Mouse (Mus musculus) limb, embryonic 15.5 days (tissue): ENCODE results near the gene Nrbf2. TPM values are rescaled to one million over a fixed set of nuclear protein-coding genes. Genes with fewer than 3 reads are reported as not detected.

Source experiments
- ATAC-seq: fragments of 200-750 bp; cut with Nextera tagmentation; 2 replicates; pipeline ENCODE4 v1.8.0; 2017; ENCODE audit warnings: low read depth, moderate TSS enrichment; ENCODE audit not compliant: insufficient number of reproducible peaks, low FRiP score, low TSS enrichment
- H3K27ac ChIP-seq: fragments of 300-500 bp; sonication (generic); 2 replicates; pipeline ENCODE4 v1.5.1; 2015; ENCODE audit warnings: moderate library complexity, mild to moderate bottlenecking, inconsistent platforms
- H3K27me3 ChIP-seq: fragments of 300-500 bp; sonication (generic); 2 replicates; pipeline ENCODE4 v1.6.1; 2015; ENCODE audit warnings: inconsistent platforms
- H3K36me3 ChIP-seq: fragments of 300-500 bp; sonication (generic); 2 replicates; pipeline ENCODE4 v1.6.1; 2015; ENCODE audit warnings: inconsistent platforms
- H3K4me1 ChIP-seq: fragments of 300-500 bp; sonication (generic); 2 replicates; pipeline ENCODE4 v1.6.1; 2015; ENCODE audit warnings: inconsistent platforms
- H3K4me2 ChIP-seq: fragments of 300-500 bp; sonication (generic); 2 replicates; pipeline ENCODE4 v1.6.1; 2015; ENCODE audit warnings: mild to moderate bottlenecking, inconsistent platforms
- H3K4me3 ChIP-seq: fragments of 300-500 bp; sonication (generic); 2 replicates; pipeline ENCODE4 v1.5.1; 2015; ENCODE audit warnings: mild to moderate bottlenecking, inconsistent platforms
- H3K9ac ChIP-seq: fragments of 300-500 bp; sonication (generic); 2 replicates; pipeline ENCODE4 v1.6.1; 2015; ENCODE audit warnings: inconsistent platforms
- H3K9me3 ChIP-seq: fragments of 300-500 bp; sonication (generic); 2 replicates; pipeline ENCODE4 v1.6.1; 2016; ENCODE audit warnings: inconsistent platforms
- WGBS: fragments of 180-500 bp; shearing (Covaris S2); methylation state at CpG from one replicate; pipeline ENCODE4 v1.1.7; 2015; 5-methylcytosine and 5-hydroxymethylcytosine counted together
- polyA plus RNA-seq: library from polyadenylated mRNA; unstranded; fragments of >200 nt; fragmentation: Nextera tagmentation; extraction: Ambion mirVana; gene quantifications from 2 replicates; pipeline ENCODE4 v1.2.1, GENCODE M21; 2015

The Nrbf2 gene
- polyA plus RNA-seq = 37.9 and 40.2 TPM in 2 replicates

DNA sequence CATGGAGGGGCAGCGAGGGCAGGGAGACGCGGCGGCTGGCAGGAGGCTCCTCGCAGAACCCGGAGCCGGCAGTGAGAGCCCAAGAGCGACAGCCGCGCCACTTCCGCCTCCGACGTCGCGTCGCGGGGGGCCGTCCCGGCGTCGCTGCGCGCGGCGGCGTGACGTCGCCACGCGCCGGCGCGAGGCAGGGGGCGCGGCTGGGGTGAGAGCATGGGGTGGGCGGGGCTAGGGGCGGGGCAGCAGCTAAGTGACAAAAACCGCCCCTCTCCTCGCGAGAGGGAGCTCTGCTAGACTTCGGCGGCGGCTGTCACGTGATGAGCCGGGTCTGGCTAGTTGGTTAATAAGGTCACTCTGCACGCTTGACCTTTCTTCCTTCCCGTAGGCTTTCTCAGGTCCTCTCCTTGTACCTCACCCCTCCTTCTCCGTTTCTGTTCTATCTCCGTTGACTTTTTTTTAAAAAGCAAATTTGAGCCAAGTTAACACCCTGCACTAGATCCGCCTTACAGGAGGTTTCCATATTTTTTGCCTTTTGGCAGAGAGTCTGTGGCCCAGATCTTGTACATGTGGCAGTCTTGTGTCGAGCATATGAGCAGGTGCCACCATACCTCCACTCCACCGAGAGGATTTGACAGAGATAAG is at the start of gene Nrbf2:
Nrbf2 (minus strand) TSS at position 130 of the 639 bp plus-strand sequence.
- H3K36me3 ChIP-seq = no peaks in the 10 kb centered on the region
- H3K27ac ChIP-seq = peak within 1 kb of the TSS; percentile 81
- ATAC-seq = peak; percentile 79
- no peaks in the 10 kb centered on the region for H3K27me3 ChIP-seq
- H3K4me1 ChIP-seq = peaks cover 22% of the 10 kb centered on the region
- H3K4me2 ChIP-seq = peak within 1 kb of the TSS; percentile 79
- H3K9me3 ChIP-seq = no peaks in the 10 kb centered on the region
- peak within 1 kb of the TSS; percentile 86 for H3K9ac ChIP-seq
- peak within 1 kb of the TSS; percentile 98 for H3K4me3 ChIP-seq
- WGBS = 2% methylated on average over 48 of the region's 52 CpGs

GRCm38 (mm10) chr10:67330580-67330979 is 45.5 kb upstream of the Nrbf2 start:
- no peak overlapping the region for H3K4me2 ChIP-seq
- no peak overlapping the region for H3K4me3 ChIP-seq
- no peaks in the 10 kb centered on the region for H3K9me3 ChIP-seq
- ATAC-seq = no peak
- no peaks in the 10 kb centered on the region for H3K27me3 ChIP-seq
- 73% methylated on average over 2 of the region's 2 CpGs for WGBS
- H3K27ac ChIP-seq = no peak overlapping the region
- no peak overlapping the region for H3K9ac ChIP-seq
- no peaks in the 10 kb centered on the region for H3K4me1 ChIP-seq
- no peaks in the 10 kb centered on the region for H3K36me3 ChIP-seq

DNA sequence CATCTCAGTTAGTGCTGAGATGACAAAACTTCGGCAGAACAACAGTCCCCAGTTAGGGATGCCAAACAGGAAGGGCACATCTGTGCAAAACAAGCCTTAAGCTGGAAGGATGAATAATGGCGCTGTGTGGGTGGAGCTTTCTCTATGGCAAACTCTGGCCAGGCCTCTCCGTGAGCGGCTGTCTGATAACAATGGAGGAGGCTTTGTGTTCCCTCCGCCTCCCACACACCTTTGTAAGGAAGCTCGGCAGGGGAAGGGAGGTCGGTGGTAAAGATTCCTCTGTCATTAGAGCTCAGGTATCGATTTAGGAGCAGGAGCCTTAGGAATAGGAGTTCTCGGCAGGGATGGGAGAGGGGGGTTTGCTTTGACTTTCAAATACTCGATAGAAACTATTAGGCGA is 44.6 kb upstream of the Nrbf2 start:
- WGBS = 51% methylated on average over 11 of the region's 11 CpGs

DNA sequence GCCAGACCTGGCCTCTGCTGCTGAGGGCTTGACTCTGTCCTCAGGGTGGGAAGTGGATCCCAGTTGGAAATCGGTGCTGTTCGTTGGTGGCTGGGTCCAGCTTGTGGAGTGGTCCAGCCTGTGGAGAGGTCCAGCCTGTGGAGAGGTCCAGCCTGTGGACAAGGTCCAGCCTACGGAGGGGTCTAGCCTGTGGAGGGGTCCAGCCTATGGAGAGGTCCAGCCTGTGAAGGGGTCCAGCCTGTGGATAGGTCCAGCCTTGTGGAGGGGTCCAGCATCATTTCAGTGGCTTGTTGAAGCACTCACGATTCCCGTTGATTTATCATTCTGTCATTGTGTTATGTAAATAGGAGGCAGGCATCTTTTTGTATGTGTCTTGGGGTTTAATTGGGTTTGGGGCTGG is 43.1 kb upstream of the Nrbf2 start:
- no peaks in the 10 kb centered on the region for H3K9me3 ChIP-seq
- no peak for ATAC-seq
- no peak overlapping the region for H3K4me3 ChIP-seq
- no peak overlapping the region for H3K27ac ChIP-seq
- H3K4me1 ChIP-seq = no peaks in the 10 kb centered on the region
- no peak overlapping the region for H3K4me2 ChIP-seq
- H3K36me3 ChIP-seq = no peaks in the 10 kb centered on the region
- 84% methylated on average over 5 of the region's 5 CpGs for WGBS
- no peaks in the 10 kb centered on the region for H3K27me3 ChIP-seq
- no peak overlapping the region for H3K9ac ChIP-seq

More for the DNA sequence above, 44.6 kb upstream of the Nrbf2 start:
- ATAC-seq = no peak
- Histone ChIP-seq H3K9ac (no peak overlapping the region), H3K36me3 (no peaks in the 10 kb centered on the region), H3K9me3 (no peaks in the 10 kb centered on the region), H3K27ac (no peak overlapping the region), H3K27me3 (no peaks in the 10 kb centered on the region), H3K4me3 (no peak overlapping the region), H3K4me2 (no peak overlapping the region), H3K4me1 (no peaks in the 10 kb centered on the region)

GRCm38 (mm10) chr10:67324036-67324435 is 38.9 kb upstream of the Nrbf2 start:
- no peak for ATAC-seq
- Histone ChIP-seq H3K9ac (no peak overlapping the region), H3K4me3 (no peak overlapping the region), H3K4me2 (no peak overlapping the region), H3K36me3 (no peaks in the 10 kb centered on the region), H3K27me3 (peaks cover 7% of the 10 kb centered on the region; the same call in 1 of the 2 replicates), H3K27ac (no peak overlapping the region), H3K9me3 (no peaks in the 10 kb centered on the region), H3K4me1 (0 out of 2 replicates have a peak, but pooled peaks cover 3% of the 10 kb centered on the region)
- 91% methylated on average over 1 of the region's 1 CpGs for WGBS

DNA sequence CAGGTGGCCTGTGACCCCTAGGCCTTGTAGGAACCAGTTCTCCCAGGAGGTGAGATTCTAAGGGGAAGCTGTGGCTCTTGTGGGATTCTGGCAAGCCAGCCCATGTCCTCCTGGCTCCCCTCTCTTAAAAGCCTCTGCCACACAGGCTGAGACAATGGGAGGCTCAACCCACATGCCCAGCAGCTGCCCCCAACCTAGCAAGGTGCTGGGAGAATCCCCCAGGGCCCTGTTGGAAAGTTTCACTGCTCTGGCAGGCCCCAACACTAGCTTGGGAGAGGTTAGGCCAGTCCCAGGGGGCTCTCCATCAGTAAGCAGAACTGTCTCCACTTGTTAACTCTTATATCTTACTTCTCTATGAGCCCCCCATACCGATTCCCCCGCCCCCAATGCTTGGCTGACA is 36.3 kb upstream of the Nrbf2 start:
- Histone ChIP-seq H3K4me3 (no peak overlapping the region), H3K4me1 (peaks cover 13% of the 10 kb centered on the region), H3K36me3 (no peaks in the 10 kb centered on the region), H3K4me2 (no peak overlapping the region), H3K27ac (no peak overlapping the region), H3K27me3 (peaks cover 7% of the 10 kb centered on the region; the same call in 1 of the 2 replicates), H3K9me3 (no peaks in the 10 kb centered on the region), H3K9ac (no peak overlapping the region)
- no peak for ATAC-seq
- 86% methylated on average over 2 of the region's 2 CpGs for WGBS

DNA sequence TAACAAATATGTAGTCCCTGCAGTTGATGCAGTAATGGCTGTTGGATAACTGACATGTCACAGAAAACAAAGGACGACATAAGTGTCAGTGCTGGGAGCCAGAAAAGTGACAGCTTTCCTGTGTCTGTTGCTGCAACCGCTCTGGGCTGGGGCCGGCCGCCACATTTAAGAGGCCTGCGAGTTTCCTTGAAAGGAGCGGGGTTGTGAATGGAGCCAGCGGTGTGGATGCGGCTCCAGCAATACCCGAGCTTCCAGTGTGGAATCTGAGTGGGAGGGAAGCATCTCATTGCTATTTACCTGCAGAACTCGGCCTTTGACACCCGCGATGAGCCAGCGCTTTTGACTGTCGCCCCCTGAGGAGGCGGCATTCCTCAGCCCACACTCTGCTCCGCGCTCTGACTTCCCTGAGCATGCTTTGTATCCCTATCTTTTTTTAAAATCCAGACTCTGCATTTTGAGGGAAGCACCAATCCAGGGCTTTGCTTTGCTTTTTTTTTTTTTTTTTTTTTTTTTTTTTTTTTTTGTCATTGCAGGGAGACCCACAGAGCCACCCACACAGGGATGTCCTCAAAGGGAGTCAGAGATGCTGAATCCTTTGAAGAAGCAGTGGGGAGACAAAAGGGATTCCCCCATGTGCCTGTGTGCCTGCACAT is 35.2 kb upstream of the Nrbf2 start:
- no peaks in the 10 kb centered on the region for H3K36me3 ChIP-seq
- whole genome bisulfite sequencing = 20% methylated on average over 17 of the region's 17 CpGs
- ATAC-seq = no peak
- no peak overlapping the region for H3K4me2 ChIP-seq
- no peak overlapping the region for H3K27ac ChIP-seq
- H3K27me3 ChIP-seq = peaks cover 7% of the 10 kb centered on the region; the same call in 1 of the 2 replicates
- H3K9me3 ChIP-seq = no peaks in the 10 kb centered on the region
- no peak overlapping the region for H3K9ac ChIP-seq
- H3K4me1 ChIP-seq = peaks cover 13% of the 10 kb centered on the region
- no peak overlapping the region for H3K4me3 ChIP-seq

GRCm38 (mm10) chr10:67319016-67319725 is 34.1 kb upstream of the Nrbf2 start:
- Histone ChIP-seq H3K27me3 (peaks cover 7% of the 10 kb centered on the region; the same call in 1 of the 2 replicates), H3K4me2 (no peak overlapping the region), H3K4me3 (no peak overlapping the region), H3K36me3 (no peaks in the 10 kb centered on the region), H3K27ac (no peak overlapping the region), H3K4me1 (peaks cover 13% of the 10 kb centered on the region), H3K9me3 (no peaks in the 10 kb centered on the region), H3K9ac (no peak overlapping the region)
- ATAC-seq = no peak
- 75% methylated on average over 13 of the region's 13 CpGs for WGBS

DNA sequence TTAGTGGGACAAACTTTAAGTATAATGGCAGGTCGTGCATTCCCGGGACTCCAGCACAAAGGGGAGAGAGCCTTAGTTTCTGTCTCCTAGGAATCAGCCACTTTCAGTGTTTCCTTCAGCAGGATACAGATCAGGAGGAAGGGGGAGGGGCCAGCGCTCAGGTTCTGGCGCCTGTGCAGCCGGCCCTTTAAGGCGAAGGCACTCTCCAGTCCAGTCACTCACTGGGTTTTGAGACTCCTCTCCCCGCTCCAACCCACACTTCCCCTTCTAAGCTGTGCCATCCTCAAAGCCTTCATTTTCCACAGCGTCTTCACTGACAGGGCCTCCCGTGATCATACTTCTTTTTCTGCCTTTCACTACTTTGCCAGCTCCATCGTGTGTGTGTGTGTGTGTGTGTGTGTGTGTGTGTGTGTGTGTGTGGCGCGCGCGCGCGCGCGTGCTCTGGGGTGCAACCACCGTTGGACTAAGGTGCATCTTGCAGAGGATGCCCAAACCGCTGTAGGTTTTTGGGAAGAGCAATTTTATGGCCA is 32.9 kb upstream of the Nrbf2 start:
- H3K9ac ChIP-seq = 0 out of 2 replicates have a peak overlapping the region, but pooled peaks have one; percentile 24
- H3K9me3 ChIP-seq = no peaks in the 10 kb centered on the region
- no peaks in the 10 kb centered on the region for H3K36me3 ChIP-seq
- peaks cover 13% of the 10 kb centered on the region for H3K4me1 ChIP-seq
- peak overlapping the region; percentile 33 for H3K4me3 ChIP-seq
- peaks cover 7% of the 10 kb centered on the region; the same call in 1 of the 2 replicates for H3K27me3 ChIP-seq
- 3% methylated on average over 20 of the region's 20 CpGs for WGBS
- peak overlapping the region; percentile 55 for H3K4me2 ChIP-seq
- H3K27ac ChIP-seq = no peak overlapping the region
- ATAC-seq = no peak

- H3K4me3 ChIP-seq = no peak overlapping the region
- H3K27ac ChIP-seq = no peak overlapping the region
- no peak for ATAC-seq
- H3K4me1 ChIP-seq = peaks cover 13% of the 10 kb centered on the region
- H3K27me3 ChIP-seq = peaks cover 7% of the 10 kb centered on the region; the same call in 1 of the 2 replicates
- H3K36me3 ChIP-seq = no peaks in the 10 kb centered on the region
- no peak overlapping the region for H3K4me2 ChIP-seq
- whole genome bisulfite sequencing = 14% methylated on average over 12 of the region's 12 CpGs
- H3K9me3 ChIP-seq = no peaks in the 10 kb centered on the region
- no peak overlapping the region for H3K9ac ChIP-seq
Observed at GRCm38 (mm10) chr10:67314811-67315435, 29.8 kb upstream of the Nrbf2 start.

- Histone ChIP-seq H3K4me1 (peaks cover 3% of the 10 kb centered on the region; the same call in 1 of the 2 replicates), H3K4me3 (no peak overlapping the region), H3K36me3 (no peaks in the 10 kb centered on the region), H3K4me2 (no peak overlapping the region), H3K9ac (no peak overlapping the region), H3K27me3 (no peaks in the 10 kb centered on the region), H3K9me3 (no peaks in the 10 kb centered on the region), H3K27ac (no peak overlapping the region)
- no peak for ATAC-seq
- 49% methylated on average over 6 of the region's 6 CpGs for WGBS
Observed at GRCm38 (mm10) chr10:67312456-67312855, 27.4 kb upstream of the Nrbf2 start.
